Comparison of ENCODE assay signal across 9 mouse cellular contexts in the genomic region with DNA sequence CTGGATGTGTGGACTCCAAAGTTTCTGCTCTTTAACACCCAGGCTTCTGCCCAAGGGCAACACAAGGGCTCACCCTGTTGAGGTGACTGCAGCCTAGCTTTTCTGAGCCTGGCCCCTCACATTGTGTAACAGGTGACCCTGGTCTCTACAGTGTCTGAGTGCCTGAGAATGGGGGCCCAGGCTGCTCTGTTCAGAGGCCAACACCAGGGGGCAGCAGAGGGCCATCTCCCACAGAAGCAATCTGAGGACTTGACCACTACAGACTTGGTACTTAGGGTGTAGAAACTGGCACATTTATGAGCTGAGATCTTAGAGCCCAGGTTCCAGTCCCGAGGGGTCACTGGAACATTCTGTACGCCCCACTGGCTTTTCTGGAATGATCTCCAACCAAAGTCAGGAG. TPM values are rescaled to one million over a fixed set of nuclear protein-coding genes. Genes with fewer than 3 reads are reported as not detected.
DNase-seq lines count a peak whose midpoint lies in the region; ATAC-seq and TF ChIP-seq lines count a peak whose summit lies in the region.
"Had no signal": no experiment of that assay in that cellular context is flagged by ENCODE, and none has a peak within 500 bp of the region (broad histone marks: within the 10 kb centered on the region; RNA-seq: fewer than 3 reads in every experiment).

No protein-coding gene starts in this region.

- H3K27ac ChIP-seq in bone marrow macrophage, adult 2 months (ENCODE audit: insufficient read depth, low read depth, low read length) = no peak overlapping the region
- no peak overlapping the region for H3K27ac ChIP-seq in forebrain, embryonic 10.5 days
- H3K27ac ChIP-seq: embryonic facial prominence, embryonic 15.5 days had no signal

- no peaks in the 10 kb centered on the region for H3K9me3 ChIP-seq in forebrain, embryonic 10.5 days
- H3K9me3 ChIP-seq: embryonic facial prominence, embryonic 15.5 days had no signal

- peak; percentile 82 for TF ChIP-seq CTCF in bone marrow macrophage, adult 2 months (IDR thresholded peaks at IDR 0.05; ENCODE audit: low read depth, low read length)

- 27% methylated on average over 2 of the region's 2 CpGs for WGBS in forebrain, embryonic 10.5 days

- no peak for TF ChIP-seq POLR2A in bone marrow macrophage, adult 2 months (IDR thresholded peaks at IDR 0.05; ENCODE audit: borderline replicate concordance, low read depth, low read length)

- peak; percentile 82 for DNase-seq in forebrain, embryonic 10.5 days (ENCODE audit: extremely low spot score, low spot score)
- DNase-seq in heart, postnatal 10 days = peak; percentile 82 to 87
- DNase-seq in kidney, postnatal 36 days = peak; percentile 76 to 90
- peak; percentile 59 to 60 for DNase-seq in lung, adult 18-20 months
- peak; percentile 57 to 59 for DNase-seq in thymus, adult 18-20 months

- H3K27me3 ChIP-seq in forebrain, embryonic 10.5 days (ENCODE audit: poor library complexity, severe bottlenecking) = peaks cover 7% of the 10 kb centered on the region
- H3K27me3 ChIP-seq: embryonic facial prominence, embryonic 15.5 days had no signal

- intact Hi-C loops in heart, postnatal 10 days (cut with DNase I) = loop anchor here (1.0 to 5.0 kb wide), 2 partner anchors 112 to 506 kb away; no protein-coding TSS in a partner anchor

- ATAC-seq in CD4-positive, CD25-positive, alpha-beta regulatory T cell, adult 4 months = peak; percentile 54
- ATAC-seq in neutrophil, adult 5-6 weeks (ENCODE audit: extremely low read depth, insufficient number of reproducible peaks, low FRiP score, poor library complexity, severe bottlenecking) = peak; percentile 36; the same call in 1 of the 2 replicates

- no peak overlapping the region for H3K4me3 ChIP-seq in bone marrow macrophage, adult 2 months (ENCODE audit: insufficient read depth, low read length)
- H3K4me3 ChIP-seq in forebrain, embryonic 10.5 days = no peak overlapping the region
- H3K4me3 ChIP-seq: embryonic facial prominence, embryonic 15.5 days had no signal

- no peaks in the 10 kb centered on the region for H3K36me3 ChIP-seq in forebrain, embryonic 10.5 days (replicated peaks)
- H3K36me3 ChIP-seq: embryonic facial prominence, embryonic 15.5 days had no signal

- peaks cover 8% of the 10 kb centered on the region for H3K4me1 ChIP-seq in bone marrow macrophage, adult 2 months (ENCODE audit: control insufficient read depth, insufficient read depth, low read length)
- peaks cover 33% of the 10 kb centered on the region for H3K4me1 ChIP-seq in forebrain, embryonic 10.5 days

RNA-seq across cellular contexts. Expression of gene Bfsp2, which starts 10.2 kb away (rescaled TPM):
- polyA plus RNA-seq in CD4-positive, CD25-positive, alpha-beta regulatory T cell, adult 4 months (2017; shearing (Covaris generic)) = 1 to 10 TPM in 1 of 2 experiments, under 1 TPM in 1; 0.54 to 4.1 TPM
- polyA plus RNA-seq in bone marrow macrophage, adult 2 months (2012; ENCODE audit: insufficient read depth, insufficient read length, missing spikeins) = not detected in 2 replicates
- 0.59 and 0.79 TPM in 2 replicates for polyA plus RNA-seq in forebrain, embryonic 10.5 days (2016; fragmentation: Nextera tagmentation; extraction: Ambion mirVana)
- total RNA-seq in heart, postnatal 10 days (2021) = under 1 TPM; 0.35 to 0.48 TPM
- total RNA-seq in neutrophil, adult 5-6 weeks (2017) = 19.3 and 24.9 TPM in 2 replicates
